Mouse (Mus musculus) adrenal gland, adult (tissue): ENCODE measurements around the gene Vps26b.
A peak's percentile ranks its signal among the peaks of the same experiment; 100 is the strongest.

ENCODE experiments used
- DNase-seq, 2 experiments: peaks; one replicate each; pipeline ENCODE4 v3.0.0; 2022 to 2023; ENCODE audit warnings: low spot score in 1 of 2; ENCODE audit not compliant: inconsistent age in 2 of 2

Vps26b gene

GRCm38 (mm10) chr9:27029828-27030762 is at the start of gene Vps26b, which contains the start of gene Ncapd3:
TSS of gene Vps26b (minus strand) at chr9:27030065.
TSS of gene Ncapd3 (plus strand) at chr9:27030175.
- DNase-seq = peak; percentile 97 to 99

GRCm38 (mm10) chr9:27075812-27076211 is 45.9 kb upstream of the Vps26b start:
- DNase-seq = no peak

GRCm38 (mm10) chr9:27074677-27075076 is 44.8 kb upstream of the Vps26b start:
- peak in 1 of 2 experiments; percentile 35 for DNase-seq

GRCm38 (mm10) chr9:27070895-27071294 is 41.0 kb upstream of the Vps26b start:
- DNase-seq = no peak

GRCm38 (mm10) chr9:27058341-27058740 is 28.5 kb upstream of the Vps26b start:
- no peak for DNase-seq

GRCm38 (mm10) chr9:27049492-27049891 is 19.6 kb upstream of the Vps26b start:
- no peak for DNase-seq

GRCm38 (mm10) chr9:27043892-27044291 is 14.0 kb upstream of the Vps26b start:
- no peak for DNase-seq

GRCm38 (mm10) chr9:27030763-27031100 is 867 bp upstream of the Vps26b start:
- DNase-seq = no peak

GRCm38 (mm10) chr9:27029022-27029827 is 640 bp downstream of the Vps26b start:
- DNase-seq = peak in 1 of 2 experiments; percentile 50

GRCm38 (mm10) chr9:27026708-27027107 is 3.2 kb downstream of the Vps26b start:
- no peak for DNase-seq

- DNase-seq = no peak
Observed at GRCm38 (mm10) chr9:27023681-27024080, 6.2 kb downstream of the Vps26b start.

GRCm38 (mm10) chr9:27018961-27019360 is 10.9 kb downstream of the Vps26b start:
- no peak for DNase-seq

- DNase-seq = no peak
Observed at GRCm38 (mm10) chr9:27011572-27011971, 18.3 kb downstream of the Vps26b start.

GRCm38 (mm10) chr9:27009231-27009630 is 20.6 kb downstream of the Vps26b start:
- DNase-seq = no peak

- DNase-seq = no peak
Observed at GRCm38 (mm10) chr9:27006866-27007265, 23.0 kb downstream of the Vps26b start.

GRCm38 (mm10) chr9:27005933-27006332 is 23.9 kb downstream of the Vps26b start:
- DNase-seq = no peak

- no peak for DNase-seq
Observed at GRCm38 (mm10) chr9:27005231-27005630, 24.6 kb downstream of the Vps26b start.

GRCm38 (mm10) chr9:26999461-27000395 is 30.1 kb downstream of the Vps26b start, which contains the start of the genes Acad8 and Thyn1:
TSS of gene Acad8 (minus strand) at chr9:26999566.
TSS of gene Thyn1 (plus strand) at chr9:26999710.
- DNase-seq = peak; percentile 96 to 98

GRCm38 (mm10) chr9:26998669-26999460 is 31.0 kb downstream of the Vps26b start:
- DNase-seq = no peak

GRCm38 (mm10) chr9:26997501-26997900 is 32.4 kb downstream of the Vps26b start:
- DNase-seq = peak in 1 of 2 experiments; percentile 35
